Mouse (Mus musculus): ENCODE measurements at regions not wholly inside any gene's neighbourhood (a gene's known extent, or its start where the extent isn't known, plus 50 kb on each side); places are given as distances from the start of the nearest gene placed in this dataset.

DNA sequence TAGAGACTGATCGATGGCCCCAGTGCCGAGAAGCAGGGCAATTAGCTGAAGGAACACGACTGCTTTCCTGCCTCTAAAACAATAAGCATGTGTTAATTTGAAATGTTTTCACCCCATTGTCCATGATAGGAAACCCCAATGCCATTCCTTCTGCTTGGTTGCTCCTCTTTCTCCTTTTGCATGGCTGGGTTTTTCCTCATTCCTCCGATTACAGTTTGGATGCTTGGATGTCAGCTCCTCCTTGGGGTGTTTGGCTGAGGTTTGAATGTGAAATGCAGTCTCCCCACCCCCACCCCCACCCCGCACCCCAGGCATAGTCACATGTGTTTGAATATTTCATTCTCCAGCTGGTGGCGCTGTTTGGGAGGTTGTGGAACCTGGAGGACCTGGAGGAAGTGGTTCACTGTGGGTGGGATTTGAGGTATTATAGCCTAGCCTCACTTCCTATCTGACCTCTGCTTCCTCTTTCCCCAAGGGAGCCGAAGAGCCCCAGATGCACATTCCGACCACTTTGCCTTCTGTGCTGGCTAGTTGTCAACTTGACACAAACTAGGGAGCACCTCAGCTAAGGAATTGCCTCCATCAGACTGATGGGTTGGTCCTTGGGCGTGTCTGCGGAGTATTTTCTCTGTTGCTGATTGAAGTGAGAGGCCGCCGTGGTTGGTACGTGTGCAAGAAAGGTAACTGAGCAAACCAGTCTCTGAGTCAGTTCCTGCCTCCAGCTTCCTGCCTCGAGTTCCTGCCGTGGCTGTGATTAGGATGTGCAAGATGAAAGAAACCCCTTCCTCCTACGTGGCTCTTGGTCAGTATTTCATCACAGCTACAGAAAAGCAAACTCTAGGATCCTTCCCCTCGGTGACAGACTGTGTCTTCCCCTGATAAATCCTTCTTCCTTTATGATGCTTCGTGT is 128.6 kb upstream of the Grik3 start:
- Histone ChIP-seq H3K27ac (ENCODE audit: control insufficient read depth, low read depth, low read length) (no peak overlapping the region), H3K4me3 (ENCODE audit: control insufficient read depth in 1 of 2, insufficient read depth in 1 of 2, low read depth in 2 of 2, low read length in 2 of 2) (no peak overlapping the region), H3K4me1 (ENCODE audit: control insufficient read depth in 1 of 2, insufficient read depth in 2 of 2, low read length in 2 of 2) (no peaks in the 10 kb centered on the region), H3K79me2 (ENCODE audit: control insufficient read depth, insufficient read depth, low read length, poor library complexity) (no peaks in the 10 kb centered on the region), H3K36me3 (ENCODE audit: control insufficient read depth in 1 of 2, insufficient read depth in 2 of 2, low read length in 2 of 2) (no peaks in the 10 kb centered on the region), H3K9me3 (replicated peaks; ENCODE audit: insufficient read depth, low read length) (no peaks in the 10 kb centered on the region), H3K9ac (ENCODE audit: control insufficient read depth, low read depth, low read length, poor library complexity, severe bottlenecking) (no peak overlapping the region), H3K27me3 (ENCODE audit: control insufficient read depth in 1 of 2, insufficient read depth in 2 of 2, low read length in 2 of 2) (no peaks in the 10 kb centered on the region)
- TF ChIP-seq UBTF (IDR thresholded peaks at IDR 0.05; ENCODE audit: borderline replicate concordance, insufficient read depth, low read depth, low read length): no peak
- no peak for TF ChIP-seq MEF2A (IDR thresholded peaks at IDR 0.05; ENCODE audit: extremely low read depth, insufficient replicate concordance, low read depth, low read length, poor library complexity, severe bottlenecking)
- no peak for TF ChIP-seq MYB (IDR thresholded peaks at IDR 0.05; ENCODE audit: low read depth, low read length)
- no peak for TF ChIP-seq RAD21 (IDR thresholded peaks at IDR 0.05; ENCODE audit: low read depth, low read length)
- no peak for TF ChIP-seq CTCF (IDR thresholded peaks at IDR 0.05 in 2 of 3, conservative IDR thresholded peaks at IDR 0.05 in 1 of 3; ENCODE audit: control insufficient read depth in 1 of 3, insufficient read depth in 1 of 3, low read depth in 2 of 3, low read length in 3 of 3, poor library complexity in 1 of 3, severe bottlenecking in 1 of 3)
- TF ChIP-seq ZNF384 (IDR thresholded peaks at IDR 0.05; ENCODE audit: low read depth, low read length): no peak
- TF ChIP-seq RCOR1 (IDR thresholded peaks at IDR 0.05; ENCODE audit: low read depth, low read length): no peak
- TF ChIP-seq MAX (IDR thresholded peaks at IDR 0.05; ENCODE audit: low read length): no peak
- no peak for TF ChIP-seq ZMIZ1 (IDR thresholded peaks at IDR 0.05; ENCODE audit: low read depth, low read length)
- no peak for TF ChIP-seq KAT2A (conservative IDR thresholded peaks at IDR 0.05; ENCODE audit: low read depth, low read length)
- TF ChIP-seq SMC3 (IDR thresholded peaks at IDR 0.05; ENCODE audit: low read depth, low read length): no peak
- TF ChIP-seq ELF1 (IDR thresholded peaks at IDR 0.05; ENCODE audit: low read depth, low read length): no peak
- no peak for TF ChIP-seq GATA1 (IDR thresholded peaks at IDR 0.05; ENCODE audit: low read depth, low read length)
- TF ChIP-seq ZC3H11A (IDR thresholded peaks at IDR 0.05; ENCODE audit: low read depth, low read length): no peak
- no peak for TF ChIP-seq SIN3A (IDR thresholded peaks at IDR 0.05; ENCODE audit: low read length)
- TF ChIP-seq NELFE (IDR thresholded peaks at IDR 0.05; ENCODE audit: low read depth, low read length): no peak
- DNase-seq (ENCODE audit: low read depth, low spot score): no peak

GRCm38 (mm10) chr4:125358356-125358755 is 132.1 kb upstream of the Grik3 start:
- no peaks in the 10 kb centered on the region for H3K27me3 ChIP-seq (ENCODE audit: control insufficient read depth in 1 of 2, insufficient read depth in 2 of 2, low read length in 2 of 2)
- no peaks in the 10 kb centered on the region for H3K36me3 ChIP-seq (ENCODE audit: control insufficient read depth in 1 of 2, insufficient read depth in 2 of 2, low read length in 2 of 2)
- H3K9me3 ChIP-seq (replicated peaks; ENCODE audit: insufficient read depth, low read length): no peaks in the 10 kb centered on the region
- H3K79me2 ChIP-seq (ENCODE audit: control insufficient read depth, insufficient read depth, low read length, poor library complexity): no peaks in the 10 kb centered on the region
- no peak overlapping the region for H3K27ac ChIP-seq (ENCODE audit: control insufficient read depth, low read depth, low read length)
- H3K4me1 ChIP-seq (ENCODE audit: control insufficient read depth in 1 of 2, insufficient read depth in 2 of 2, low read length in 2 of 2): no peaks in the 10 kb centered on the region
- no peak for TF ChIP-seq ZC3H11A (IDR thresholded peaks at IDR 0.05; ENCODE audit: low read depth, low read length)
- no peak for TF ChIP-seq BHLHE40 (IDR thresholded peaks at IDR 0.05; ENCODE audit: borderline replicate concordance, low read depth, low read length)
- no peak for TF ChIP-seq NELFE (IDR thresholded peaks at IDR 0.05; ENCODE audit: low read depth, low read length)
- no peak for TF ChIP-seq SIN3A (IDR thresholded peaks at IDR 0.05; ENCODE audit: low read length)
- TF ChIP-seq EP300 (IDR thresholded peaks at IDR 0.05; ENCODE audit: low read depth in 1 of 2, low read length in 2 of 2): no peak
- no peak for TF ChIP-seq MXI1 (IDR thresholded peaks at IDR 0.05; ENCODE audit: low read depth, low read length)
- TF ChIP-seq HCFC1 (IDR thresholded peaks at IDR 0.05; ENCODE audit: low read depth, low read length): no peak
- TF ChIP-seq KAT2A (conservative IDR thresholded peaks at IDR 0.05; ENCODE audit: low read depth, low read length): no peak
- no peak for TF ChIP-seq MAZ (IDR thresholded peaks at IDR 0.05; ENCODE audit: low read depth, low read length)
- TF ChIP-seq CHD1 (IDR thresholded peaks at IDR 0.05; ENCODE audit: low read depth, low read length): no peak
- no peak for TF ChIP-seq ZMIZ1 (IDR thresholded peaks at IDR 0.05; ENCODE audit: low read depth, low read length)
- TF ChIP-seq TCF12 (IDR thresholded peaks at IDR 0.05; ENCODE audit: low read depth, low read length): no peak
- no peak for TF ChIP-seq CTCF (IDR thresholded peaks at IDR 0.05 in 2 of 3, conservative IDR thresholded peaks at IDR 0.05 in 1 of 3; ENCODE audit: control insufficient read depth in 1 of 3, insufficient read depth in 1 of 3, low read depth in 2 of 3, low read length in 3 of 3, poor library complexity in 1 of 3, severe bottlenecking in 1 of 3)
- no peak for TF ChIP-seq RAD21 (IDR thresholded peaks at IDR 0.05; ENCODE audit: low read depth, low read length)
- H3K4me3 ChIP-seq (ENCODE audit: control insufficient read depth in 1 of 2, insufficient read depth in 1 of 2, low read depth in 2 of 2, low read length in 2 of 2): no peak overlapping the region
- H3K9ac ChIP-seq (ENCODE audit: control insufficient read depth, low read depth, low read length, poor library complexity, severe bottlenecking): no peak overlapping the region
- DNase-seq (ENCODE audit: low read depth, low spot score): no peak
